Mouse (Mus musculus) cerebellum, adult (tissue): ENCODE measurements around the gene Mtch2.
"Not testable (repeated sequence)": the region's sequence is repeated elsewhere in the genome, so short reads cannot be mapped to it uniquely, and the experiment has no call there.

Experiments
- ATAC-seq: cut with Nextera tagmentation; 2 replicates; pipeline ENCODE4 v1.9.2; 2017; ENCODE audit warnings: mild to moderate bottlenecking, moderate library complexity, mixed read lengths; ENCODE audit not compliant: insufficient number of reproducible peaks, low FRiP score, low TSS enrichment

Gene Mtch2

GRCm38 (mm10) chr2:90846955-90847680 is at the start of gene Mtch2:
Gene Mtch2, plus strand, starts transcription at chr2:90847155.
- peak; percentile 77 for ATAC-seq

- ATAC-seq, result peak; percentile 70; the same call in 1 of the 2 replicates
These were observed 38.5 kb upstream of the Mtch2 start for GRCm38 (mm10) chr2:90808241-90809126.

- ATAC-seq, result no peak
These were observed 36.2 kb upstream of the Mtch2 start for GRCm38 (mm10) chr2:90810751-90811150.

GRCm38 (mm10) chr2:90815266-90815665 is 31.7 kb upstream of the Mtch2 start:
- no peak for ATAC-seq

DNA sequence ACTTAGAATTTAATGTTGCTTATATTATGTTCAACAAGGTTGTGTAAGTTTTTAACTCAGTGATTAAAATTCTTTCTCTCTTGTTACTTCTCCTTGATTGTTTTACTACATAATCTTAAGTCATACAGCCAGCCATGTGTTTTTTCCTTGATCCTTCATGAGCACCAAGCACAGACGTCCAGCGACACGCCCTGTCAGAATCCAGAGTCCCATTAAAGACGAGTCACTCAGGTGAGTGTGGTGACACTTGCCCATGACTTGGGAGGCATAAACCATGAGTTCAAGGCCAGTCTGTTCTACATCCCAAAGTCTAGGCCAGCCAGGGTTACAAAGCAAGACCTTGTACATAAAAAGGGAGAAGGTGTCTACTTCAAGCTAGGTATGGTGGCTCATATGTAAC is 30.8 kb upstream of the Mtch2 start:
- ATAC-seq, result no peak

- no peak for ATAC-seq
These were observed 28.2 kb upstream of the Mtch2 start for GRCm38 (mm10) chr2:90818710-90819109.

GRCm38 (mm10) chr2:90820894-90821293 is 26.1 kb upstream of the Mtch2 start:
- ATAC-seq, result no peak

GRCm38 (mm10) chr2:90822978-90823377 is 24.0 kb upstream of the Mtch2 start:
- no peak for ATAC-seq

GRCm38 (mm10) chr2:90823781-90824180 is 23.2 kb upstream of the Mtch2 start:
- peak; percentile 97 for ATAC-seq

GRCm38 (mm10) chr2:90824528-90824927 is 22.4 kb upstream of the Mtch2 start:
- ATAC-seq, result not testable (repeated sequence)

GRCm38 (mm10) chr2:90825515-90826172 is 21.3 kb upstream of the Mtch2 start:
- no peak for ATAC-seq

DNA sequence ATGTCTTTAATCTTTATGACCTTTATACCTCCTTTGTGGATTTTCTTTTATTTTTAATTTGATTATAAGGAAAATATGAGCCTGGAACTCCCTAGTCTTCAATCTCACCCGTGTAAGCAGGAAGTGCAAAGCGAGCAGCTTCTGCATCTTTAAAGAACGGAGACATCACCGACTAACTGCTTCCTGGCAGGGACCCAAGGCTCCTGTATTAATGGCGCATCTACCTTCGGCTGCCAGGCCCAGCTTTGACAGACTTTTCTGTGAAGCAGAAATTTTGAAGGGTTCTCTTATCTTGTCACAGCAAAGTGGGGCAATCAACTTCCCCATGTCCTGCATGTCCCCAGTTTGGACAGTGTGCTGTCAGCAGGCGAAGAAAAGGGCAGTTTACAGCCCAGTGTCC is 18.2 kb upstream of the Mtch2 start:
- no peak for ATAC-seq

GRCm38 (mm10) chr2:90833502-90833901 is 13.5 kb upstream of the Mtch2 start:
- ATAC-seq, result no peak

DNA sequence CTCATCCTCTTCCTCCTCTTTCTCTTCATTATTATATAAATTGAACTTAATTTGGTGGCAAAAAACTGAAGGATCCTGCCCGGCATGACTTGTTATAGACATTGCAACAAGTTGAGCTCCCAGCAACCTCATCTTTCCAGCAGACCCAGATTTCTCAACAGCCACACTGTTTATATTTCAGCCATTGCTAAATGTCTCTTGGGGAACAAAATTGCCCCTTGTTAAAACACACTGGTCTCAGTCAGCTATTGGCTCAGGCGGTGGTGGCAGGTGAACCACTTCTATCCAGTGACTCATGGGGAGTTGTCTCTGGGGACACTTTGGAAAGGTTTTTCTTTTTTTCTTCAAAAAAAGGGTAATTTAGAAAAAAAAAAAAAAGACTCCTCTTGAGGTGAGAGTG is 8.3 kb upstream of the Mtch2 start:
- no peak for ATAC-seq

DNA sequence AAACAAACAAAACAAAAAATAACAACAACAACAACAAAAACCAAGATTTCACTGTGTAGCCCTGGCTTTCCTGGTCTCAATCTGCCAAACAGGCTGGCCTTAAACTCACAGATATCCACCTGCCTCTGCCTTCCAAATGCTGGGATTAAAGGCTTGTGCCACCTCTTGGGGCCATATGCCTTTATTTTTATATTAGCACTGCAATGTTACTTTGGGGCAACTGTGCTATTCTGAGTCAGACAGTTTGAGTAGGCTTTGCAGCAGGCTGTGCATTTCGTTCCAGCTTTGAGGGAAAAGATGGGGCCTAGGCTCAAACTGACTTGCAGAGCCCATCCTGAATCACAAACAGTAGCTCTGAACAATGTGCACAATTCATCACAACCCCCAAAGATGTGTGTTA is 3.3 kb upstream of the Mtch2 start:
- ATAC-seq, result no peak

- ATAC-seq, result no peak
These were observed 2.7 kb upstream of the Mtch2 start for GRCm38 (mm10) chr2:90844262-90844661.

GRCm38 (mm10) chr2:90845234-90845633 is 1.7 kb upstream of the Mtch2 start:
- ATAC-seq, result no peak

DNA sequence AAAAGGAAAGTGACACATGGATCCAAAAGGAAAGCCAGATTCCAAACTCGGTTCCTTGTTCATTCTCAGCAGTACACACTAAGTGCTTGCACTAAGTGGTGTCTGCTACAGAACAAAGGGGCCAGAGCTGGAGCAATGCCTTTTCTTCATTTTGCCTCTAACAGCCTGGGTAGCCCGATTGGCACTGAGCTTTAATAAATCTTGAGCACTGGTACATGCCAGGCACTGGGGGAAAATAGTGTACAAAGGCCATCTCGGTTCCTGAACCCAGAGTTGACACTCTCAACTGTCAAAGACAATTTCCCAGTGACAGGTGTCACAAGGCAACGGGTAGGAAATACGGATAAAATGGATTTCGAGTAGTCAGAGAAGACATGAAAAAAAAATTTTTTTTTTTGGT is 784 bp upstream of the Mtch2 start:
- no peak for ATAC-seq

DNA sequence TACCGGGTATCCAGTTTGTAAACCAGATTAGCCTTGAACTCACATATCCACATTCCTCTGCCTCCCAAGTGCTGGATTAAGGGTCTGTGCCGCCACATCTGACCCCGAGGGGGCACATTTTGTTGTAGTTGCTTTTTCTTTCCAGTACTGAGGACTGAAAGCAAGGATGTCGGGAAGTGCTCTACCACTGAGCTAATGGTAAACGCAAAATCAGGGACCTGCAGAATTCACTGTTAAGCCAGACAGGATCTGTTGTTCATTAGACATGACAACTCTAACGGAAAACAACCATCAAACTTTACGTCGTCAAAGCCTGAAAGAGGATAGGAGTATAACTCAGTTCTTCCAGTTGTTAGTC is 379 bp upstream of the Mtch2 start:
- peak; percentile 11 for ATAC-seq

DNA sequence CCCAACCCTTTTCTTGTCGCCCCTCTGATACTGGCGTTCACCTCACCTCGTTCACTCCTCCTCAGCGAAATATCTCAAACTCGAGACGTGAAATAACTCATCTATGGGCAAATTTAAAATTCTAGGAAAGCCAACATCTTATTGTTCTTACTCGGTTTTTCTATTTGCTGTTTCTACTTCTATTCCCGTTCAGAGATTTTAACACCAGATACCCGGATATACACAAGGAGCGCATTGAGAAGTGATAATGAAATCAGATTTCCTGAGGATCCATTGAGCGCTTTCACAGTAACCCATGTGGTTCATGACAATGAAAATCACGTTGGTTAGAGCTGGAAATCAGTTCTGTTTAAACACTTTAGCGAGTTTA is 711 bp downstream of the Mtch2 start:
- ATAC-seq, result no peak

DNA sequence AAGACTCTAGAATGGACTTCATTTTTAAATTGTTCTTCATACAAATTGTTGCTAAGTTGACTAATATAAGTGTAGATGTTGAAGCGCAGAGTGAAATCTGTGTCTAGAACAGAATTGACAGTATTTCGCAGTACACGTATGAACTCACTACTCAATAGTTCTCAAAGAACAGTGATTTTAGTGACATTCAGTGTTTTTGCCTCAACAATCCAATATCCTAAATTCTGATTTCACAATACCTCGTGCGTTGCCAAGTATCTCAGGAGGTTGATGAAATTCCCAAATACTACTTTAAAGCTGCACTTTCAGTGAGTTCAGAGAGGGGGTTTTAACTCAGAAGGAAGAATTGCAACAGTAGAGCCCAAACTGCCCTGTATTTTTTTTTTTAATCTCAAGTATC is 1.4 kb downstream of the Mtch2 start:
- no peak for ATAC-seq
